Mouse (Mus musculus): ENCODE measurements around the gene Sema5a. TPM values are rescaled to one million over a fixed set of nuclear protein-coding genes. Genes with fewer than 3 reads are reported as not detected.

The Sema5a gene
- total RNA-seq, 2 experiments from 2014 or later = 29.5 to 30.7 TPM

DNA sequence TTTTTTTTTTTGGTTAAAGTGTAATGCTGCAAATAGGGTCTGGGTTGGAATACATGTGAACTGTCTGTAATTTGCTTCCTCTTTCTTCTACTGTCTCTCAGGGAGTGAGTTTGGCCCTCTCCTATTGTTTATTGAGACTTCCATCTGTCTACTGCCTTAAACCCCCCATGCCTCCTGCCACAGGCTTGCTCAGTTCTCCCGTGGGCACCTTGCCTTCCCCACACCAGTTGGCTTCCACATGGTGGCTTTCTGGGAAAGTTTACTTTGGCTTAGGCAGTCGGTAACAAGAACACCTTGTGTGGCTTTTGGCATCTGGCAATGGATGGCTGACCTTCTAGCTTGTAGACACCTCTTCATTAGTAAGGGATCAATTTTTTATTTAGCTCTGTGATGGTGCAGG is 10.2 kb downstream of the Sema5a start:
- DNase-seq = no peak

DNA sequence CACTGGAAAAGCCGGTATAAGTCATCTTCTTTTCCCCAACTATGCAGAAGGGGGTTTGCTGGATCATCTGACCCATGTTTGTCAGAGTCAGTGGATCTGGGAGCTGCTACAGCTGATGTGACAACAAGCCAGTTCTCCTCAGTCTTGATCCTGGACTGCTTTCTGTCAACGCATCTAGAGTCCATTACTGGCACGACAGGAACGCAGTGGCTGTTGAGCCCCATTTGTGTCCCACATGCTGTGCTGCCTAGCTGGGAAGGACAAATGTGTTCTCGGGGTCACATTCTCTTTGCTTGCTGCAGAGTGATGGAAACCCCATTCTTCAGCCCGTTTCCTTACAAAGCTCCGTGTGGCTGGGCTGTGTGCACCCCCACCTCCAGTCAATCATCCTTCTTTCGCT is 12.7 kb downstream of the Sema5a start:
- DNase-seq = peak; percentile 21

DNA sequence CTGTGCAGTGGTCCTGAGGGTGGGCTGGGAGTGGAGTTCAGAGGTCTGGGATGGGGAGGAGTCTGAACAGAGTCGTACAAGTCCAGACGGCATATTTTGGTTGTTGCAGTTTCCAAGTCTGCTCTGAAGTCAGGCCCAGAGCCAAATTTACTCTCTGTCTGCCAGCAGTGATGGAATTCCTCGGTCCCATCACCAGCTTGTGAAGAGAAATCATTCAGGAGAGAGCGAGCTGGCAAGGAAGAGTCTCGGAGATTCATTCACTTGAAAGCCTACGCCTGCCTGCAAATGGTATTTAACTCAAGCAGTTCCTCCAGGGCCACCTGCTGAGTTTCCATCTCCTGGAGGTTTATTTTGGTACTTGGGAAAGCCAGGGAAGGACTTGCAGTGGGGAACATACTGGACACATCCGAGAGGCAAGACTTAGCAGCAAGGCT is 13.3 kb downstream of the Sema5a start:
- peak; percentile 45 for DNase-seq

DNA sequence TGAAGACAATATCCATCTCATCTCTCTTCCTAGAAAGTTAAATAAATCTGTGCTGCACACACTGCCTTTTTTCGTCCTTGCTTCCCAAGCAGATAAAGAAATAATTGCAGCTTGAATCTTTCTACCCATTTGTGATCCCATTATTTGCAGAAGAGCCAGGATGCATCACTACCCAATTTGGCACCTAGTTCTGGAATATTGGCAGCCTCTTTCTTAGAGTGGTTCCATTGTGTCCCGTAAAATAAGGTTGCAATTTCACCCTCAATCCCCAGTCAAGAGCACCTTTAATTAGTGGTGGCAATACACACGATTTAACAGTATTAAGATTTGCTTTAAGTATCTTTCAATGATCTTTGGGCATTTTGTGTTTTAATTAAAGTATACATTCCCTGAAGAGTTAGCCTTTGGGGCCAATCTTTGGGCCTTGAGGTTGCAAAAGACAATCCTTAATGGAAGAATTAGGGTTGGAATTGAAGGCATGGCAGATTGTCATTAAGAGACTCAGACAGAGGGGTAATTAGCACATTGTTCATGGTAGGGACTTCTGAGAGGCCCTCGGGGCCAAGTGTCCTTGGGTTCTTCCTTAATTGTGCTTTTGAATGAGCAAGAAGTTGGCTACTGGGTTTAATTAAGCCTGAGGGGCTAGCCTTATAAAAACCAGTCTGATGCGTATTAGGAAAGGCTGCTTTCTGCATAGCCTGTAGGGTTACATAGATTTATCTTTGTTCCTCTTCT is 14.9 kb downstream of the Sema5a start:
- no peak for DNase-seq

DNA sequence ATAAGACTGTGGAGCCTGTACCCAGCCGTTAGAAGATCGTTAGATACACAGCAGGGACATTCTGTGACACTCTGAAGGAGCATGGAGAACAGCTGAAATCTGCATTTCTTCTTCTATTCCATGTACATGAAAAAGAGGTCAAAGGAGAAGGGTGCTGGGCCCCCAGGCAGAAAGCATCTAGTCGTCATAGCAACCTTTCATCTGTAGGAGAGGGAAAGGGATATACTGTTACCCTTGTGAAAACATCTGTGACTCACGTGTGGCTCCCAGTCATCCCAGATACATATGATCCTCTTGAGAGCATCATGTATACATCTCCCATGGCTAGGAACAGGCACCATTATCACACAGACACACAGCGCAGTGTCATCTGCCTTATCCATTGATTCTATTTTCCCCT is 16.3 kb downstream of the Sema5a start:
- DNase-seq = no peak

DNA sequence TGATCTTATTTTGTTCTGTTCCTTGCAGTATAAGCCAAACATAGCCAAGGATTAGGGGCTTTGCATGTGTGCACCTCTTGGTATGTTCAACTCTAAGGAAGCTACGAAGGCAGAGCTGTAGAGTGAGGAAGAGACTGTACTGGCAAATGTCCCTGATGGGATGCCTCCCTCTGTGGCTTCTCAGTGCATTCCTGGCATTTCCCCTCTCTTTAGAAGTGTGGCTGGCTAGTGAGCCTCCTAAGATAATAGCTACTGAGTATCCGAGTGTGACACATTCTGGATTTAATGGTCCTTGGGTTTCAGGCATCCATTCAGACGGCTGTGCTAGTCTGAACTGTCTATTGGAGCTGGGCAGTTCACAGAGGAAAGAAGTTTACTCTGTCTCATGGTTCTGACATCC is 19.0 kb downstream of the Sema5a start:
- DNase-seq = no peak

DNA sequence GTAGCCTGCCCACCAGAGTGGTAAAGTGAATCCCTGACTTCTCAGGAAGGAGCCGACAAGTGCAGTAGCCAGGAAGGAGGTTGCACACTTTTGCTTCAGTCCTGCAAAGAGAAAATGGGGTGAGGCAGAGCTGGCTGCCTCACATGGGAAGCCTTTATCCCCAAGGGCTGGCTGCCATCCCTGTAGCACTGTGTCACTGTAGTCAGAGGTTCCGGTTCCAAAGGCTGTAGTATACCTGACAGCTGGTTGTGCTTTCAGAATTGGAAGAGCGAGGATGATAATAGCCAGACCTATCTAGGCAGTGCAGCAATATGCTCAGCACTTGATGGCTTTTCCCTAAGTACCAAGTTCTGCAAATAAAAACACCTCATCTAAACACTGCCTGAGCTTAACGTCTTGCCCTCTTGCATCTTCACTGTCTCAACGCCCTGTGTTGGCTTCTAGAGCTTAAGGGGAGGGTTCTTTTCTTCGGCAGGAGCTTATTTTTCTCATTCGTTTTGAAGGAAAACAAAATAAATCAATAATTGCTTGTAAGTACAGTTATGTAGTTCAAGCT is 20.3 kb downstream of the Sema5a start:
- DNase-seq = peak; percentile 20

DNA sequence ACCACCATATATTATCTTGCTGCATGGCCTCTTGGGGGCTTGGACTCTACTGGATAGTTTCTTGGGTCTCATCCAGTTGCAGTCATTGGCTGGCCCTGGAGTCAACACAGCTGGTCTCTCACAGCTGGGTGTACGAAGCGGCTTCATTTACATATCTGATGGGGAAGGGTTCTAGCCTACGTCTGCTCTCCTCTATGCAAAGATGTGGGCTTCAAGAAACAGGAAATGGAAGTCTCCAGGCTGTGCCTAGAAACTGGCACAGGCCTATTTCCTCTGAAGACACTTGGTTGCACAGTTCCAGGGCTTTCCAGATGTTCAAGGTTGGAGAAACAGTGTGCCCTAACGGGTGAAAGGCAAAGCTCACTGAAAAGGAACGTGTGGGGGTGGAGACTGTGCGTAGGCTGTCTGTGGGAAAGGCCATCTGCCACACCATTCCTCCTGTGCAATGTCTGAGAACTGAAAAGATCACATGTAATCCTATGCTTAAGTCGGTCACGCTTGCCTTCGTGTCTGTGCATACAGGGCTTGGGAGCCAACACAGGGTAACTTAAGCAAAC is 20.8 kb downstream of the Sema5a start:
- DNase-seq = peak; percentile 52

DNA sequence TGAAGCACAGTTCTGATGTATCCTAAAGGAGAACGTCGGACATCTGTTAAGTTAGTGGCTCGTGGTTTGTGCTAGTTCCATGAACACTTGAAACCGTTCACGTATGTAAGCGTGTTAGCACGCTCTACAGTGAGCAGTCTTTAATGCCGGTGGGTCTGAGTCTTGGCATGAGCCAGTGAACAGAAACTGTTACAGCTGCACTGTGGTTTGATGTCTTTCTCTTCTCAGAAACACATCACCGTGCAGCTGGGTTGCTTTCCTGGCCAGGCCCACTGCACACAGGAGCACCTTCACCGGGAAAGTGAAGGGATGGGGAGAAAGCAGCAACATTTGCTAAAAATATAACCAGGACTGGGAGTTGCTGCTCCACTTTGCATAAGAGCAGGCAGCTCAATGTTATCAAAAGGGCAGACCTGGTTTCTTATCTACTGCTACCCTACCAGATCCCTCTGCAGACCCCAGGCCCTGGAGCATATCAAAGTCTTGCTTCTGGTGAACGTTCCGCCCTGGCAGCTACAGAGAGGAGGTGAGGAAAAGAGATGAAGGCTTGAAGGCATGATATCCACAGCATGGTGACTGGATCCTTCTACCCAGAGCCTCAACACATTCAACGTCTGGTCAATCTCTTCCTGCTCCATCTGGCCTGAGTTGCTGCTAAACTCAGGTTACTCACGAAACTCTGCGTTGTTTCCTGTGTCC is 21.7 kb downstream of the Sema5a start:
- DNase-seq = no peak

DNA sequence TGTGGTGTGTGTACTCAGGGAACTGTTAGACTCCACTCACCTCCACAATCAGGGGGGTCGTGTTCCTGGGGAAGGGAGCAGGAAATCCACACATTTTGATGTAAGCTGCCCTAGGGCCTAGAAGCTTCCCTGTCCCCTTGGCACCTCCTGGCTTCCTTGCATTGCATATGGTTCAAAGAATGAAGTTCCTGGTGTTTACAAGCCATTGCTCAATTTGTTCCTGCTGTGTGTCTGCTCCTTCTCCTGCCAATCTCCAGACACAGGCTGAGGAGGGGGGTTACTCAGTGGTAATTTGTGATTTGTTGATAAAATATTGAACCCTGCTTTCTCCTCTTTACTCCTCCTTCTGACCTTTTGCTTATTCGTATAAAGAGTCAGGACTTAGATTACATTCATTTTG is 25.5 kb downstream of the Sema5a start:
- DNase-seq = no peak

DNA sequence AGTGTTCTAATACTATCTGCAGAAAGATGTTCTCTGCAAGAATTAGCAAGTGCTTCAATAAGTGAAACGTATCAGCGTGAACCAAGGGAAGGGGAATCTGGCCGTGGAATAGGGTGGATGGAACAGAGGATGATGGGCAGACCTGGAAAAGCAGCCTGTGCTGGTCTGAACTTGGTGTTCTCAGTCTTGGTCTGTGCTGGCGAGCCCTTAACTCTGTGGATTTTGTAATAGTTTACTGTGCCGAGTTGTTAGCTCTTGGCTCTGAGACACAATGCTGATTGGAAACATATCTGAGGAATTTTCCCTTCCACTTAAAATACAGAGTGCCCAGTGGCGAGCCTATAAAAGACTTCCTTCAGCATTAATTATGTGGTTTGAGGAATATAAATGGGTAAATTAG is 29.3 kb downstream of the Sema5a start:
- no peak for DNase-seq

DNA sequence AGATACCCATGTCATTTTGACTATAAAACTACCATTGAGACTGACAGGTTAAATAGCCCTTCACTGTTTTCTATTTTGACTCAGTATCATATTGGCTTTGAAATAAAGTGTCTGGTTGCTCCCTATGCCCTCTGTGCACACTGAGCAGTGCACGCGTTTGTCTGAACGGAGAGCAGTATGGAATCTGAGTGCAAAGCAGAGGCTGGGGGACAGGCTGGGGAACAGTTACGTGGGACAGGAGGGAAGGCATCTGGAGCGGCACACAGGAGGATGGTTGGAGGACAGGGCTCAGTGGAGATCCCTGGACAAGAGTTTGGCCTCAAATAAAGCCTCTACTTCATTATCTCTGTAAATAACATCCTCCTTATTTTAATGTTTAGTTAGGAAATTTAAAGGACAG is 30.4 kb downstream of the Sema5a start:
- no peak for DNase-seq

DNA sequence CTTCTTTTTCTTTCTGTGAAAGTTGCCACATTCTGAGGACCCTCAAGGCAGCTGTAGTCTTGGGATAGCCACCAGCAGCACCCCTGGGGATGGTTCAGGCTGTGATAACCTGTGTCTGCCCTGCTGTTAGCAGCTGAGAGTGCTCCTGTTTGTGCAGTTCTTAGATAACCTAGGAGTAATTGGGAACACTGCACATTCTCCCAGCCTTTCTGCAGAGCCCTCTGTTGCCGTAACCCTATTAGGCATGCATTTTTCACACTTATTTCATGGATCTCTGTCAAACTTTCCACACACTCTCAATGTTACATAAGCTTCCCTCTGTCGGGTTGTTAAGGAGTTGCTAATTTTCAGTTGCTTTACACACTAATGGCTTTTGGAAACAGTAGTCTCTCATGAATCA is 34.0 kb downstream of the Sema5a start:
- DNase-seq = no peak

DNA sequence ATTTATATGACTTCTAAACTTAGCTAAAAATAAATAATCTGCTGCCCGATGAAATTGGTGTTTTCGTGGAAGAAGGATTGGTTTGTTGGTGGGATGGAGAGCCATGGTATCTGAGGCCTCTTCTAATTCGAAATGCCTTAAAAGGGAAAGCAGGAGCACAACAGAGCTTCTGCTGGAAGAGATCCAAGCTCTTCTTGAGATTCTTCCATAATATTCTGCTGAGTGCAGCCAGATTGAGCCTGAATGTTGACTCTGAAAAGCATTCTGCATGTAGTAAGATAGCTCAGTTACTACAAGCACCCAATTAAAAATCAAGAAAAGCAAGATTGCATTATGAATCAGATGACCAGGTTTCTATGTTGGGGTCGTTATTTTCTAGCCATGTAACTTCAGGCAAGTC is 36.8 kb downstream of the Sema5a start:
- peak; percentile 11 for DNase-seq

DNA sequence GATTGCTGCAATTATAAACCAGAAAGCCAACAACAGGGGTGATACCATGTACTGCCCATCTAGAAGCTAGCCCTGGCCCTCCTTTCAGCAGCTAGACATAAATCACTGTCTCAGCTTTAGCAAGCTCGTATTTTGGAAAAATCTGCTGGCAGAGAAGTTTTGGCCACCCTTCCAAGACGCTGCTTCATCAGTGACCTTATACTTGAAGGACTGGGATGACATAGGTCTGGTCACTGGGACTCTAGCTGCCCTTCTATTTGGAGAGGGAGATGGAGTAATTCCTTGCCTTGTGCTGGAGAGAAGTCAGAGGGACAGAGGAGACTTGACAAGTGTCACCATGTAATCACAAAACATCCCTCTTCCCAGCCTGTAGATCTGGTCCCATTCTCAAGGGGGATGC is 40.1 kb downstream of the Sema5a start:
- DNase-seq = no peak

DNA sequence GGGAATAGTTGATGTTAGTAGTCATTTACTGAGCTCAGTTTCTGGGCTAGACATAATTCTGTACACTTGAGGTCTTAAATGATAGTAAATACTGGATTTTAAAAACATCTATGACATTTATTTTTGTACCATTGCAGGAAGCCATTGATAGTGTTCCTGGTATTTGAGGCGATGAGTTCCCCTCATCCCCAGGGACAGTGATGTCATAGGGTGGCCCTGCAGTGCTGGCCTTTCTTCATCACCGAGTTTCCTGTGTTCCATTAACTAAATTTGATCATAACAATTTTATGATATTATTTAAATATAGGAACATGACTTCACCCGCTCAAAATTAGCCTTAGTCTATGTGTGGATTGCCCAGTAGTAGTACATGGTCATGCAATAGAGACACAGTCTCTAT is 41.7 kb downstream of the Sema5a start:
- DNase-seq = peak; percentile 40

DNA sequence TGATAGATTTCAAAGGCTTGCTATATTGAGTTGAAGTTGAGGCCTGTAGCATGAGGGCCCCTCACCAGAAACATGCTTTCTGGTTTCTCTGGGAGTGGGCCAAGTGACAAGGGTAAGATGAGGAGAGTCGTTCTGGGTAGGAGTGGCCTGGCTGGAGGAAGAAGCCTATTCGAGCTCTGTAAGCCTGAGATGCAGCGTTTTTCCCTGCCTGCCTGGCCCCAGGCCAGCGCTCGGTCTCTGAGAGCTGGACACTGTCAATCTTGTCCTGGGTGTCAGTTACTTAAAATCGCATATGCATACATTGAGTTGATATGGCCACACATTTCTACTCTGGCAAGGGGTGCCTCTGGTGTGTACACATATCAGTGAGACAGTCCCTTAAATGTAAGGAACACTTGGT is 43.9 kb downstream of the Sema5a start:
- DNase-seq = peak; percentile 69

DNA sequence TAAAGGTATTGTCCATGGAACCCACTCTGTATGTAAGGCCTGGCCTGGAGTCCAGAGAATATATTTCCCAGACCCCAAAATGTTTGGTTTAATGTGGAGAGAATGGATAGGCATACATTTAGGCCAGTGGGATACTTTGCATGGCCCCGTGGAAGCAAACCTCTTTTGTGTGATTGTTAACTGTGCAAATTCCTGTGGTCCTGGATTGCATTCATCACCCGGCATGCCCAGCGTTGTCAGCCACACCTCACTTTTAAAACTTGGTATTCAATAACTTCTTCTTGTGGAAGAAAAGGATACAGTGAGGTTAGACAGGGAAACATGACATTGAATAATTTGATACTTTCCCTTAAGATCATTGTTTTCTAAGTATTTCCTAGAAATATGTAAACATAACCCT is 46.4 kb downstream of the Sema5a start:
- DNase-seq = no peak

DNA sequence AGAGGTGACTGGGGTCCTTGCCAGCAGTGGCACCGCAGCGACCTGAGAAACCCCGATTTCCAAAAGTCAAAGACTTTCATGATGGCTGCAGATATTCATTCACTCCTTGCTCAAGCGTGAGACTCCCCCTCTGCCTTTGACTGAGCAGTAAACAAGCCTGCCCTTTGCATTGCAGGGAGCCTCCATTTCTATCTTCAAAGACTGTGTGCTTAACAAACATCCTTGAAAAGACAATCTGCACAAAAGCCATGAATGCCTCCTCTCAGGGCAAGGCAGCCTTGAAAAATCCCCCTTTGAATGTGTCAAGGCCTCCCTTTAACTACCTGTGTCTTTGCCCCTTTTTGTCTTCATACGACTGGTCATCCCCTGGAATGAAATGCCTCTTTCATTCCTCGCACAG is 51.9 kb downstream of the Sema5a start:
- DNase-seq = no peak

DNA sequence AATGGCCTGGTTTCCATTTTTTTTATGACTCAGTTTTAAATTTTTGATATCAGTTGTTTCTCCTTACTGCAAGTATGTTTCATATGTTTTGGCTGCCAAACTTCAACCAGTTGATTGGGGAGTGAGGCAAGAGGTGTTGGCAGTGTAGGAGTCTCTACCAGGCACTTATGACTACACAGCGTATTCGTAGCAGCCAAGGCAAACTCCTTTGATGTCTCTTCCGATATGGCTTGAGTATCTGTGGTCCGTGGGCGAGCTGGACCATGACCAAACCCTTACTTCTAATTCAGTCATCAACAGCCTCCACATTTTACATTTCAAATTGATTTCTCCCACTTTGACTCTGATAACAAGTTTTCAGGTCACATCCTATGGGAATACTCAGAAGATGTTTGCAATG is 52.7 kb downstream of the Sema5a start:
- no peak for DNase-seq

DNA sequence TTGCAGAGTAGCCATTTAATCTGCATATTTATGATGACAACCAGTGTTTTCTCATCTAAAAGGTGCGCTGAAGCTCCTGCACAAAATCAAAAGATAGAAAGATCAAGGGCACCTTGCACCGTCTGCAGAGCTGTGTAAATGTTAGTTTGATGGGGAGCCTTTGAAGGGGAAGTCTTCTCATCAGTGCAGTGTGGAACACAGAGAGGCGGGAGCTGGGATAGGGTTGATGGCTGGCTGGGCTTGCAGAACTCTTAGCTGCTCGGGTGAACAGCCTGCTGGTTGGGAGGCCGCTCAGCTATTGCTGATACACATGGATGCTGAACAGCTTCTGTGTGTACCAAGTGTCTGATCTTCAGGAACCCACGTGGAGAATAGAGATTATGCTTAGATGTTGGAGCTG is 53.9 kb downstream of the Sema5a start:
- no peak for DNase-seq

DNA sequence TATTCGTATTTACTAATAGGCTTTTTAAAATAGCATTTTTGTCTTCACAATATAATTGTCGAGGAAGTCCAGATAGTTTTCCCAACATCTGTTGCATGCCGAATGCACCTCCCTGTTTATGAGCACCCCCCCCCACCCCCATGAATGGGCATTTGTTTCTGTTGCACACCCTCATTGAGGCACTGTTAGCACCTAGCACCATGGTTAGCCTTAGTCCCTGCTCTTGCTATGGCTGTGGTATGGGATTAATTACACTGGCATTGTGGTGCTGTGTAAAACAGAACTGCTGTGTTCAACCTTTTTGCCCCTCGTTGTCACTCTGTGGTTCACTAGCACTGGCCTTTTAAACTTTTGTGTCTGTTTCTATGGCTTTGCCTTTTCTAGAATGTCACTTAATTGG is 56.4 kb downstream of the Sema5a start:
- no peak for DNase-seq

DNA sequence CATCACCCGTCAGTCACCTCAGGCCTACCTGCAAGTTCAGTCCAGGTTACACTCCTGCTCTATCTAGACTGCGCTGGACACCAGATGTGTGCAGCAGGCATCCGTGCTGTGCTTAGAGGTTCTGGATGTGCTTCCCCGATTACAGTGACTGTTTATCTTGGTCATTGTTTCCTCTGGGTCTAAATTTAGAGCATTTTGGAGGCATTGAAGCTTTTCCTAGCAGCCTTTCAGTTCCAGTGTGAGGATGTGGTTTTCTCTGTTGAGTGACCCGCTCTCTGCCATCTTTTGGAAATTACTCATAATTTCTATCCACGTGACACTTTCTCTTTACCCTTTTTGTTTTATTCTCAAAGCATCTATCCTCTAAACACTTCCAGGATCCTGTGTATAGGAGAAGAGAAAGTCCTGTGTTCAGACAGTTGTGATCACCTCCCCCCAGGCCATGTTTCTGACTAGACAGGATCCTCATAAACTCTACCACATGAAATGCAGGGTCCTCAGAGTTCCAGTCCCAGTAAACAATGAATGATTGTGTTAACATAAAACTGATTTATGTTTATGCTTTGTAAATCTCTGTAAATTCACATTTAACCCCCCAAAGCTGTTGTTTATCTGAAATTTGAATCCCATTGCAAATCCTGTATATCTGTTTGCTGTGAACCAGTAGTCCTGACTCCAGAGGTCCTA is 62.1 kb downstream of the Sema5a start:
- DNase-seq = no peak
